Mouse (Mus musculus) cerebellum, postnatal 4 days (tissue): Measurements from ENCODE around the gene Spin2f.
"Not testable (repeated sequence)": the region's sequence is repeated elsewhere in the genome, so short reads cannot be mapped to it uniquely, and the experiment has no call there.

Experiments
- DNase-seq, 2 experiments: peaks; one replicate each; pipeline ENCODE4 v3.0.0; 2022; ENCODE audit warnings: low spot score in 2 of 2, mixed read lengths in 1 of 2

The Spin2f gene

GRCm38 (mm10) chrX:31253594-31253993 is at the start of gene Spin2f:
Gene Spin2f (plus strand): TSS chrX:31253894.
- not testable (repeated sequence) for DNase-seq

- DNase-seq = not testable (repeated sequence)
Measured at GRCm38 (mm10) chrX:31212136-31212535, 41.6 kb upstream of the Spin2f start.

GRCm38 (mm10) chrX:31223536-31223935 is 30.2 kb upstream of the Spin2f start:
- not testable (repeated sequence) for DNase-seq

- DNase-seq = not testable (repeated sequence)
Measured at GRCm38 (mm10) chrX:31235088-31235487, 18.6 kb upstream of the Spin2f start.

- DNase-seq = not testable (repeated sequence)
Measured at GRCm38 (mm10) chrX:31241754-31242153, 11.9 kb upstream of the Spin2f start.
